Mouse (Mus musculus) erythroblast, adult 5-6 weeks (primary cell): ENCODE measurements around the gene Plcg2. TPM values are rescaled to one million over a fixed set of nuclear protein-coding genes. Genes with fewer than 3 reads are reported as not detected.

Experiments
- ATAC-seq: replicated peaks from 2 replicates; pipeline ENCODE4 v1.8.0; 2016; ENCODE audit warnings: moderate number of reproducible peaks, mild to moderate bottlenecking, moderate TSS enrichment, inconsistent platforms; ENCODE audit not compliant: poor library complexity, low FRiP score, severe bottlenecking
- total RNA-seq, 2 experiments: library from RNA; stranded (forward) in 1 of 2; stranded (reverse) in 1 of 2; fragments of 150-400 nt in 1 of 2; fragments of 200-764, 138-1000 nt in 1 of 2; gene quantifications; 2 replicates each; pipeline versions ENCODE4 v1.2.3 to v1.2.4; 2015 to 2017; ENCODE audit warnings: low replicate concordance in 2 of 2

Plcg2 gene
- total RNA-seq, 2 experiments from 2014 or later: 16.1 to 19.0 TPM

DNA sequence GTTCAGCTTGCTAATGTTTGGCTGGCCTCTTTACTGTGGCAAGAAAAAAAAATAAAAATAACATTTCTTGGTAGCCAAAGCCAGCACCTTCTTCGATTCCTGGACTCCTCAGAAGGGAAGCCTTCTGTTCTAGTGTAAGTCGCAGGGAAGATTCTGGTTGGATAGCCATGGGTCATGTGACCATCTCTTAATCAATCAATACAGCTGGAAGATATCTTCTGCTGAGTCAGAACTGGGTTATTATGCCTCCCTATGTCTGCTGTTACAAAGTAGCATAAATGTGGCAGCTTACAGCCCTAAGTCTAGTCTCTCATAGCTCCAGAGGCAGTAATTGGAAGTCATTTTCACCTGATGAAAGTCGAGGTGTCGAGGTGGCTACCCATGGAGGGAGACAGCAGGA lies 180.6 kb downstream of the Plcg2 start:
- ATAC-seq: no peak

DNA sequence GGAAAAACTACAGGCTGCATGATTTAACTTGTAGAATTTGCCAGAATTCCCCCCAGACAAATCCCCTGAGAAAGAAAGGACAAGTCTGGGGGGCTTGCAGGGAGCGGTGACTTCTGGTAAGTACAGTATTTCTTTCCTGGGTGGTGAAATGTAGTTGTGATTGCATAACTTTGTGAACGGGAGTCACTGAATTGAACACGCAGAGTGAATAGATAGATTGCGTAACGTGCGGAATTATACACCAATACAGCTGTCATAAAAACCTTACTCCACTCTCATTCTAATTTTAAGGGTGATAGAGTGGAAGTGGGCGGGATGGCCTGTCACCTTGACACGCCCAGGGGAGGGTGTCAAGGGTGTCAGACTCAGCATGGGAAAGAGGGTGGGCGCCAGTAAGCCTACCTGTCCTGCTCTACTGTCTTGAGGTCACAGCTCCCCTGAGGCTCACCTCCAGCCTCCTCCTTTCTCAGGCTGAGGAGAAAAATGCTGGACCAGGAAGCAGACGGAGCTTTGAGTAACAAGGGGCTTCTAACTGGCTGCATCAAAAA lies 185.9 kb downstream of the Plcg2 start:
- ATAC-seq: no peak

DNA sequence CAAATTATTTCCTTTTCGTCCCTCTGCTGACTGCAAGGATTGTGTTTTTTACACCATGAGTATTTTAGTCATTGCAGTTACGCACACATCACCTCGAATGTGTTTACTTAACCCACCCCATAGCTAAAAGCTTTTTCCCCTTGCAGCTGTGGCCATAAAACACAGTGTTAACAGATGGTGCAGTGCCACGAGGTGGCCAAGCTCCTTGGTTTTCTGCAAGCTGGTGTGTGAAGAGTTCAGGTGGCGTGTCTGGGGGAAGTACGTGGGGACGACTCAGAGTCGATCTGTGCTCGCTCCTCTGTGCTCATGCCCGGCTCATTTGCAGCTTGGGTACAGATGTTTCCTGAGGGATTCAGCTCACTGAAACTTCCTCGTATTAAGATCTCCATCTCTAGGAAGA lies 186.4 kb downstream of the Plcg2 start:
- no peak for ATAC-seq

Other genes starting within 250 kb of the Plcg2 start
- gene Cmip, start 241.2 kb upstream of the Plcg2 start, total RNA-seq (2015; ENCODE audit: low replicate concordance): 25.1 and 34.8 TPM in 2 replicates
- 23.0 and 28.3 TPM in 2 replicates for gene Cmip, start 241.2 kb upstream of the Plcg2 start, total RNA-seq (2017; ENCODE audit: low replicate concordance)
- 0.96 and 4.0 TPM in 2 replicates for gene Sdr42e1, start 175.4 kb downstream of the Plcg2 start, total RNA-seq (2015; ENCODE audit: low replicate concordance)
- 0.42 TPM in 1 of 2 replicates, not detected in the other for gene Sdr42e1, start 175.4 kb downstream of the Plcg2 start, total RNA-seq (2017; ENCODE audit: low replicate concordance)
- not detected in 2 replicates for gene Hsd17b2, start 203.6 kb downstream of the Plcg2 start, total RNA-seq (2015; ENCODE audit: low replicate concordance)
- 1.0 TPM in 1 of 2 replicates, not detected in the other for gene Hsd17b2, start 203.6 kb downstream of the Plcg2 start, total RNA-seq (2017; ENCODE audit: low replicate concordance)